Mouse (Mus musculus): ENCODE measurements around the gene Akap11.

GRCm38 (mm10) chr14:78538572-78539320, 2.1 kb upstream of the Akap11 start:
- no peak for TF ChIP-seq HCFC1 (IDR thresholded peaks at IDR 0.05; ENCODE audit: borderline replicate concordance, insufficient read depth, low read length)
- no peak for TF ChIP-seq MAFK (IDR thresholded peaks at IDR 0.05; ENCODE audit: insufficient read depth, low read depth, low read length)
- no peak for TF ChIP-seq ZNF384 (IDR thresholded peaks at IDR 0.05; ENCODE audit: low read depth, low read length)
- no peak for TF ChIP-seq ZC3H11A (IDR thresholded peaks at IDR 0.05; ENCODE audit: borderline replicate concordance, low read depth, low read length)
- TF ChIP-seq CHD2 (IDR thresholded peaks at IDR 0.05; ENCODE audit: low read depth, low read length): no peak

Data from ES-E14 (cell line).